Mouse (Mus musculus): ENCODE measurements around the gene Gm20388.
A peak's percentile ranks its signal among the peaks of the same experiment; 100 is the strongest.

Gm20388 gene

DNA sequence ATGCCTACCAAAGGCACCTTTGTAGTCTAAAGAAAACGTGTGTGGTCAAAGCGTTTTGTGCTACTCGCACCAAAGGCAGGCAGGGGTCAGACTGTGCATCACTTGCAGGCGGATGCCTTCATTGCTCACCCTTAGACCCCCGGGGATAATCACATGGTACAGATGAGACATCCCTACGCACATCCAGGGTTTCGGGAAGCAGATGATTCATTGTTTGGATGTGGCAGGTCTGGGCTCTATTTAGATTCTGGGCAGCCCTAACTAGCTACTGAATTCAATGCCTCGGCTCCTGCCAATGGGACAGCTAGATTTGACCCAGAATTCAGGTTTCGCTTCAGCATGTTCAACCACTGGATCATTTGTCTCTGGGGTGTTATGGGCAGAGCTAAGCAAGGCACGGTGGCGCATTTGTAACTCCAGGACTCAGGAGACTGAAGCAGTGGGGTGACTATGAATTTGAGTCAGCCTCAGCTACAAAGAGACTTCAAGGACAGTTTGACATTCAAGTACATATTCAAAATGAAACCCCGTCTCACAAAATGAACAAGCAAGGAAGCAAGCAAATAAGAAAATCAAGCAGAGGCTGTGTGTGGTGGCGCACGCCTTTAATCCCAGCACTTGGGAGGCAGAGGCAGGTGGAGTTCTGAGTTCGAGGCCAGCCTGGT, 2448.6 kb downstream of the Gm20388 start:
- no peak for DNase-seq

DNA sequence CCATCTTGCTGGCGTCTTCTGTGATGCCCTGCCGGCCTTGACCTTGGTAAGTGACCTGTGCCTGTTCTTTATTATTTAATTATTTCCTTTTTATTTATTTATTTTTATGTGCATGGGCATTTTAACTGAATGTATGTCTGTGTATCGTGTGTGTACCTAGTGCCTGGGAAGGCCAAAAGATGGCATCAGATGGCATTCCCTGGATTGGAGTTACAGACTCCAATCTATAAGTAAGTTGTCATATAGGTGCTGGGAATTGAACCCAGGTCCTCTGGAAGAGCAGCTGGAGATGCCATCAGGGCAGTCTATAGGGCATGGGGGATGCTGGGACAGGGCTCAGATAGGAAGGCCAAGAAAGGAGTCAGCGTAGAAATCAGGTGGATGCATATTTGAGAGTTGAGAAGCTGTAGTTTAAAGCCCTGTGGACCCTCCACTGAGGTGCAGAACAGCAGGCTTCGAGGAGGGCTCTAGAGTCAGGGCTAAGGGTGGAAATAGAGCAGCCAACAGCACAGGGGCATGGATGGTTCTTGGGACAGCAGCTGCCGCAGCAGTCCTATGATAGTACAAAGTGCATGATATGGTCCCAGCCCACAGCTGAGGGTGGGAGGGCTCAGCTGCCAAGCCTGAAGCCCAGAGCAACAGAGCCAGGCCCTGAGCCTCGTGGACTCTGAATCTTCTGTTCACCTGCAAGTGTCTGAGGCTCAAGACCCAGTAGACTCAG, 2450.2 kb downstream of the Gm20388 start, which contains the start of gene Trhr2:
TSS of gene Trhr2 (minus strand) at position 51 of the 721 bp plus-strand sequence.
- no peak for DNase-seq

- no peak for DNase-seq
Measured at GRCm38 (mm10) chr8:122362271-122362670, 2451.6 kb downstream of the Gm20388 start.

- no peak for DNase-seq
Measured at GRCm38 (mm10) chr8:122362967-122363366, 2452.3 kb downstream of the Gm20388 start.

DNA sequence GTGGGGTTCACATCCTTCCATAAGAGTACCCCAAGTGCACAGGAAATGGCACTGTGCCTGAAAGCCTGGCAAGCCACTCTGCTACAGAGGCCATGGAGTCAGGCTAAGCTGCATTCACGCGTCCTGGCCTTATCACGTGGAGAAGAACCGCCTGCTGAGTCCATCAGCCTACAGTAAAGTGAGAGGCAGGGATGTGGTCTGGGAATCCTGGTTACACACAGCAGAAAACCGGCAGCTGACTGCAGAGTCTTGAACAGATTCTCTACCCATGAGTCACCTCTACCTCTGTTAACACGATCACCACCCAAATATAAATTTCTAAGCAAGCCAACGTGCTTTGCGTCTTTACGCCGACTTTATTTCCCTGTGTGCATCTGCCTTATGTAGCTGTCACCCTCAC, 2457.9 kb downstream of the Gm20388 start:
- DNase-seq: no peak

DNA sequence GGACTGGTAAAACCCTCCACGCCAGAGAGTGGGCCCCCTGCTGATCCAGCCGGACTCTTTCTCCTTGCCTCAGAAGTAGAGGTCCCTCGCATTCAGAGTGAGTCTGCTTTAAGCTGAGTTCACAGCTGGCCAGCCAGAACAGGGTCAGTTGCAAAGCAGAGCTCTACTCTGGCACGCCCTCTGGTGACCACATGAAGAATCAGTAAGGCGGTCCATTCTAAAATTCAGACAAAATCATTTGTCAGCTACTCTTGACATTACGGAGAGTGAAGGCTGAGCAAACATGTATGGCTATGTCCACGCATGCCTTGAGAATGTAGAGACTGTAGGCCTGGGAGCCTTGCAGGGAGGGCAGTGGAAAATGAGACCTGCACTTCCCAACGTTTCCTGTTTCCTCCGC, 2459.0 kb downstream of the Gm20388 start:
- peak; percentile 68 to 81 for DNase-seq

- DNase-seq: no peak
Measured at GRCm38 (mm10) chr8:122371706-122372105, 2461.1 kb downstream of the Gm20388 start.

- DNase-seq: no peak
Measured at GRCm38 (mm10) chr8:122375320-122375719, 2464.7 kb downstream of the Gm20388 start.

DNA sequence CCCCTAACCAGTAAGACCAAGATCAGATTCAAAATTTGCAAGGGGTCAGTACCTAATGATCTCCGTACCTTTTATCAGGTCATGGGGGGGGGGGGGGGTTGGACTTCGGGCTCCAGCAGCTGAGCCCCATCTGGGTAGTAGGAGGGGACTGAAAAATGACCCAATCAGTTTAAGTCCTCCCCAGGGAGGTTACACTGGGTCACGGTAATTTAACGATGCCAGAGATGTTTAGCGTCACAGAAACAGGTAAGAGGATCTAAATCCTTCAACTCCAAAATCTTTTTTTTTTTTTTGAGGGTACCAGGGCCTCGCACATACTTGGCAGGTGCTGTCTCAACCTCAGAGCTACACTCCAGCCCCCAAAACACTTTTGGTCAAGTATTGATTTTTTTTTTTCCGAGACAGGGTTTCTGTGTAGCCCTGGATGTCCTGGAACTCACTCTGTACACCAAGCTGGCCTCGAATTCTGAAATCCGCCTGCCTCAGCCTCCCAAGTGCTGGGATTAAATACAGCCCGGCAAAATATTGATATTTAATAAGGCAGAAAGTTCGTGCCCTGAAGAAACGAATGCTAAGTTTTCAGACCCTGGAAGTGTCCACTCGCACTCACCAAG, 2465.2 kb downstream of the Gm20388 start:
- DNase-seq: no peak

GRCm38 (mm10) chr8:122376365-122377231, 2466.0 kb downstream of the Gm20388 start, which contains the start of gene Zc3h18:
Gene Zc3h18 (plus strand): TSS chr8:122376609.
- DNase-seq: peak; percentile 99 to 100

DNA sequence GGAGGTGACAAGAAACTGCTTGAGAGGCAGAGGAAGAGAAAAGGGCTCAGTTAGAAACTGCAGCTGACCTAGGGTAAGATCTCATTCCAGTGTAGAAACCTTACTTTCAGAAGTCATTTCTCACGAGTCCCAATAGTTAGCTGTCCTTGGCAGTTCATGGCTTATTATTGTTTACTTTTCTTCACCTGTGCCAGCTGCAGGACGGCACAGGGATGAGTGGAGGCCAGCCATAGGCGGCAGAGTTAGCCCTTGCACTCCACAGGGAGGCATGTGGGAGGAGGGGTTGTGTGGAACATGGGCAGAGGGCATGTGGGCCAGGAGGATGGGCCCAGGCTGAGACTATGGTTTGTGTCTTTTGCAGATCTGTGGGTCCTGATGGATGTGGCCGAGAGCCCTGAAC, 2472.4 kb downstream of the Gm20388 start:
- no peak for DNase-seq

GRCm38 (mm10) chr8:122389357-122389756, 2478.7 kb downstream of the Gm20388 start:
- no peak for DNase-seq

GRCm38 (mm10) chr8:122390758-122391157, 2480.1 kb downstream of the Gm20388 start:
- DNase-seq: no peak

- no peak for DNase-seq
Measured at GRCm38 (mm10) chr8:122393717-122394116, 2483.1 kb downstream of the Gm20388 start.

GRCm38 (mm10) chr8:122395291-122395690, 2484.7 kb downstream of the Gm20388 start:
- peak; percentile 48 to 67 for DNase-seq

DNA sequence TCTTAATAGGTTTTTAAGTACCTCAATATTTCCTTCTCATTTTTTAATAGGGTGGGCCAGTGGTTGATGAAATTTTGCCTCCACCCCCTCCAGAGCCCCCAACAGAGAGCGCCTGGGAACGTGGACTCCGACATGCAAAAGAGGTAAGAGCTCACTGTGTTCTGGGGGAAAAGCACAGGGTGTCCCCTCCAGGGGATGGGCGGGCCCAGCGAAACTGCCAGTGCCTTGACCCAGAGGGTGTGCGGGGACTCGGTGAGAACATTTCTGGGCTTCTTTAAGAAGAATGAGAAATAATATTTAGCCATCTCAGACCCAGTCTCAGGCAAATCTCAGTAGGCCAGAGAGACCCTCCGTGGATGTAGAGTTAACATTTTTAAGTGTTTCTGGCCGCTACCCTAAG, 2487.5 kb downstream of the Gm20388 start:
- DNase-seq: no peak

DNA sequence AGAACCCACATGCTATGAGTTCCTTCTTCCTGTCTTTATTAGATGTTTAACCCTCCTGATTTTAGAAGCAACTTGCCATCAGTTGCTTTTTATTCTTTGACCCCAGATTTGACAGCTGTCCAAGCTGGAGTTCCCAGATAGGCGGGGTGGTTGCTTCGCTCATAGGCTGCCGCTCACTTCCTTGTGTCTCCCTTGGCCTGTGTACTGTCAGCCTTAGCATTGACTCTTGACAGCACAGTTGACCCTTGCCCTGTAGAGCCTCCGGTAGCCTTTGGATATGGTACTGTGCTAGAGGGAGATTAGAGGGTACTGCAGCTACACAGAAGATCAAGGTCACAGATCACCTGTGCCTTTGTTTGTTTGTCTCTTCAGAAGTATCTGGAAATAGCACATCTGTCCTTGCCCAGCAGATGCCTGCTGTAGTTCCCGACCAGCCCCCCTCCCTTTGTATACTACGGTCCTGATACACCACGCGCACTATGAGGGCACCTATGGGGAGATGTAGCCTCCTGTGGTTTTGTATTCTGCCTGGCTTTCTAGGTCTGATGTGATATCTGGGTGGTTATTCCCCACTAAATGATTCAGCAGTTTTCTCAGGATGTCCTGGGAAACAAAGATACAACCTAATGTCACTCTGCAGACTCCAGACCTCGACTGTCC, 2494.6 kb downstream of the Gm20388 start:
- no peak for DNase-seq

GRCm38 (mm10) chr8:122407678-122408077, 2497.0 kb downstream of the Gm20388 start:
- no peak for DNase-seq

DNA sequence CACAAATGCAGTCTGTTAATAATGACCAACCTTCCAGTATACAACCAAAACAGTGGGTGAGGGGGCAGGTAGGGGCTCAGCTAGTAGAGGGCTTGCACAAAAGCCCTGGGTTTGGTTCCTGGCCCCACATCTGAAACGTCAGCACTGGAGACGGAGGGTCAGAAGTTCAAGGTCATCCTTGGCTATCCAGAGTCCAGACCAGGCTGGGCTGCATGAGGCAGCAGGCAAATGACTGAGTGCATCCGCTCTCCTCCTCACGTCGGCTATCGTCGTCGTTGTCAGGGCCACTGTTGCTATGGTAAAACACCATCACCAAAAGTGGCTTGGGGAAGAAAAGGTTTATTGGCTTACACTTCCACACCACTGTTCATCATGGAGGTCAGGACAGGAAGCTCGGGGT, 2503.7 kb downstream of the Gm20388 start:
- DNase-seq: no peak

DNA sequence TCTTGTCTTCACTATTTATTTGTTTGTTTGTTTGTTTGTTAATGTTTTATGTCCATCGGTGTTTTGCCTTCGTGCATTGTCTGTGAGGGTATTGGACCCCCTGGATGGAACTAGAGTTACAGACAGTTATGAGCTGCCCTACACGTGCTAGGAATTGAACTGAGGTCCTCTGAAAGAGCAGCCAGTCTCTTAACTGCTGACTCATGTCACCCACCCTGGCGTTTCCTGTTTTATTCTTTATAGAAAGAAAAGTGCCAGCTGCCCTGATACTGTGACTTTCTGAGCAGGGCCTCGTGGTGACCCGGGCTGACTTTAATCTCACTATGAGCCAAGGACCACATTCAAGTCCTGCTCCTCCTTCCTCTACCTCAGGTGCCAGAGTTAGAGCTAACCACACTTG, 2504.9 kb downstream of the Gm20388 start:
- no peak for DNase-seq

DNA sequence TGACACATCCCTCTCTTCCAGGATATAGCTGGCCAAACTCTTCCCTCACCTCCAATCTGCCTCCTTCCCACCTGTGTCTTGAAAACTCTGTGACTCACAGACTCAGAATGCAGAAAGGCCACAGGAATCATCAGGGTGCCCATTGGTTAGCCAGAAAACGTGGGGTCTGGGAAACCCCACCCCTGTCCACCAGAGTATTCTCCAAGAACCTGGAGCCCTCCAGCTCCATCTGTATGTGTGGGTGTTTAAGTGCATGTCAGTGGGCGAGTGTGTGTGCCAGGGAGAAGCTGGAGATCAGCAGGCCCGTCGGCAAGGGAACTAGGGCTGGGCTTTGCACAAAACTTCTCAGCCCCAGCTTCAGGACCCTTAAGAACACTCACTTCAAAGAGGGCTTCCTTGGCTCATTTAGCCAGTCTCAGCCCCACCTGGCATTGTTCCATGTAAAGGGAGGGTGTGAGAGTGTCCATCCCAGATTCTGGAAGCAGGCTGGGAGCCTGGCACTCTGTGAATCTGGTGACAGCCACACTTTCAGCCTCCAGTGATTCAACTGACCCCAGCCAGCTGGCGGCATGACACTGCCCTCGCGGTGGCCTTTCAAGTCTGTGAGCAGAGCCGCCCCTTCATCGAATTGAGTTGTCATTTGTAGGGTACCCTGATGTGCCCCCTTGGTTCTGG, 2509.4 kb downstream of the Gm20388 start:
- DNase-seq: peak in 1 of 2 experiments; percentile 53
